Mouse (Mus musculus) adrenal gland, adult 18-20 months (tissue): ENCODE measurements around the gene Btd. TPM values are rescaled to one million over a fixed set of nuclear protein-coding genes. Genes with fewer than 3 reads are reported as not detected.
A peak's percentile ranks its signal among the peaks of the same experiment; 100 is the strongest.
"Not testable (repeated sequence)": the region's sequence is repeated elsewhere in the genome, so short reads cannot be mapped to it uniquely, and the experiment has no call there.

ENCODE experiments used
- DNase-seq, 2 experiments: peaks; one replicate each; pipeline ENCODE4 v3.0.0; 2021 to 2022; ENCODE audit warnings: low spot score in 2 of 2
- long read RNA-seq, 2 experiments: library from polyadenylated mRNA; stranded (forward); transcript quantifications; one replicate each; pipeline ENCODE4 v2.0.0; 2021
- total RNA-seq, 2 experiments: library from RNA; stranded (reverse); gene quantifications; 1 replicate in 1 of 2; 2 replicates in 1 of 2; pipeline ENCODE4 v1.2.3; 2021

Gene Btd
- 10 to 100 TPM; 41.3 to 57.0 TPM for total RNA-seq
- long read RNA-seq, experiment 1, transcript Btd-201 (4 exons, 2,324 nt), result major isoform, 42 of 42 reads
- long read RNA-seq, experiment 1, partial matches to known transcripts, result 0 of 42 reads
- long read RNA-seq, experiment 1, other reads (novel, unspliced or antisense), result 0 of 42 reads
- long read RNA-seq, experiment 2, transcript Btd-202 (3 exons, 689 nt), result minor isoform, 7 of 185 reads
- long read RNA-seq, experiment 2, transcript Btd-201 (4 exons, 2,324 nt), result major isoform, 158 of 185 reads
- long read RNA-seq, experiment 2, partial matches to known transcripts, result 20 of 185 reads
- long read RNA-seq, experiment 2, other reads (novel, unspliced or antisense), result 0 of 185 reads

DNA sequence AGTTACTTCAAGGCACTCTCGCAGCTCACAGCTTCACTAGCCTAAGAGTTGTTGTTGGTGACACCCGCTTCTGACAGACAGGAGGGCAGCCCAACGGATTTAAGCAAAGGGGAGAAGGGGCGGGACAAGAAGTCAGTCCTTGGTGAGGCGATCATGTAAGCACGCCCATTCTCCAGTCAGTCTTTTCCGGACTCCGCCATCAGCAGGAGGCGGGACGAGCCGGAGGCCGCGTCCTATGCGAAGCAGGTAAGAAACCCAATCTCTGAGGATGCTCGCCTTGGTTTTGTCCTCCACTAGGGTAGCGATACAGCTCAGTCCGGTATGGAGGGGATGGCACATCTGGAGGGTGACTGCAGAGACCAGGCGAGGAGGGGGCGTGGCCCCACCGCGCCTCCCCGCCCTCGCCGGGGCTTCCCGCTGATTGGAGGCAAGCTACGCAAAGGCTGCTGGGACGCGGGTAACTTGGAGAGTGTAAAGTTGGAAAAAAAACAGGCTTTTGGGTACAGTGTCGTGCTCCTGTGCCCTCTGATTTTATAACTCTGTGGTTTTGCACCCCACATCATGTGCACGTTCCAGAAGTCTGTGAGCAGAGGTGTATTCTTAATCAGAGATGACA lies at the start of gene Btd, which contains the start of gene Hacl1:
Gene Btd, plus strand, starts transcription at position 139 of the 616 bp plus-strand sequence.
Gene Hacl1, minus strand, starts transcription at position 397 of the 616 bp plus-strand sequence.
- peak; percentile 73 to 81 for DNase-seq

DNA sequence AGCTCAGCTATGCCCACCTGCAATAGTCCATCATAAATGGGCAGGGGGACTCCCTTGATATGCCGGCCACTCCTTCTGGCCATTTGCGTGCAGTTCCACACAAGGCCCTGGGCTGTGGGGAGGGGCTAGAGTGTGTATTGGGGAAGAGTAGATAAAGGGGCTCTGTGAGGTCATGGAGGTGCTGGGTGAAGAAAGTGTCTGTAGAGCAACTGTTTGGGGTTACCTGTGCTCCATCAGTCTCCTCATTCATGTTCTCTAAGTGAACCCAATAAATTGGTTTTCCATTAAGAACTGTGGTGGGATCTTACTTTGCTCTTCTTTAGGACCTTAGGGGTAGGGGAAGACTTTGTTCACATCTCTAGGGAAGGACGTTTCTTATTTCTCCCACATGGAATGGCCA lies 49.6 kb upstream of the Btd start, which contains the start of gene Colq:
Gene Colq, minus strand, starts transcription at position 101 of the 400 bp plus-strand sequence.
- no peak for DNase-seq

DNA sequence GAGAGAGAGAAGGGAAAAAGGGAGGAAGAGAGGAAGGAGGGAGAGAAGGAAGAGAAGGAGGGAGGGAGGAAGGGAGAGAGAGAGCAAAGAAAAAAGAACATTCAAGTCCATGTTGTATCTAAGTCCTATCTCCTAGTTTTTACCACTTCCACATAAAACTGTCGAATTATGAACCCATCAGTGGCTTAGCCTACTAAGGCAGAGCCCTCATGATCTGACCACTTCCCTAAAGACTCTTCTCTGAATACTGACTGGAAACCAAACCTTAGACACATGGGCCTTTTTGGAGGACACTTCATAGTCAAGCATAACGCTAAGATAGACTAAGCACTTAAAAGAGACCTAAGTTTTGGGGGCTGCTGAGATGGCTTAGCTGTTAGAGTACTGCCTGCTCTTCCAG lies 47.8 kb upstream of the Btd start:
- no peak for DNase-seq

DNA sequence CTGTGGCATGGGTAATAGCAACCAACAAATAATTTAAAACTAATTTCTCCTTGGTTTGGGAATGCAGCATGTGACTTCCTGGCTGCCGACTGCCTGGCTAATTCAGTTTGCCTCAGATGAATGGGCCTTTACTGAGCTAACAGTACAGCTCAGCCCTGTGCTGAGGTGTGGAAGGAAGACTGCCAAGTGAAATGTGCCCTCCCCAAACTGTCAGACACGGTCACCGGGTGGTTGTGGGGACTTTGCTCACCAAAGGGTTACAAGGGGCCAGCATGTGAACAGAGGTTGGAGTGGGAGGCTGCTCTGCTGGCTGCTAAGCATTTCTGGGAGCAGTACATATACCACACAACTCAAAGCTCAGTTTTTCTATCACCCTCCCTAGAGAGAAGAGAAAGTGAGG lies 46.1 kb upstream of the Btd start:
- DNase-seq, result no peak

DNA sequence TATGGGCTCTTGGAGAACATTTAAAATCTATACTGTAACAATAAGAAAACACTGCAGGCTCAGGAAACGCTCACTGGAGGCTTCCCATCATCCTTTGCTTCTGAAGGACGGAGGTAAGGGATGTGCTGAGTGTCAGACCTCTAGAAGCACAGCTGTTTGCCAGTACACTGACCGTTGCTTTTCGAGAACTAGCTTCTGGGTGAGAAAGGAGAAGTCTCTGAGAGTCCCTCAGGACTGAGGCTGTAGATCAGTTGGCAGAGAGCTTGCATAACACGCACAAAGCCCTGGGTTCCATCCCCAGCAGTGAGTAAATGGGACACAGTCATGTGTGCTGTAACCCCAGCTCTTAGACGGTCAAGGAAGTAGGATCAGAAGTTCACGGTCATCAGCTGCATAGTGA lies 44.4 kb upstream of the Btd start:
- no peak for DNase-seq

DNA sequence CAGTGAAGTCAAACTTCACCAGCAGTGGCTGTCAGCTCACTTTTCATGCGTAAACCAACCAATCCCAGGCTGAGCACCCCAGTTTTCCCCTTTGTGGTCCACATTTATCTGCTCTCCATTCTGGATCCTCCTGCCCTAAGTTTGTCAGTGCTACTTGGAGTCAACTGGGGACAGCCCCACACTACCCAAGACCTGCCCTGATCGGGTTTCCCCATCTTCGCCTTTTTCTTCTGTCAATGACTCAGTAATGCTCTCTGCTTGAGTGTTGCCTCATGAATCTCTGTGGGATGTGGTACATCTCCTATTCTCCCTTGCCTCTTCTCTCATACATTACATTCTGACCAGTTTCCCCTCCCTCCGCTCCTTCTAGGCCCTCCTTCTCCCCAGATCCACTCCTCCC lies 43.4 kb upstream of the Btd start:
- DNase-seq, result no peak

DNA sequence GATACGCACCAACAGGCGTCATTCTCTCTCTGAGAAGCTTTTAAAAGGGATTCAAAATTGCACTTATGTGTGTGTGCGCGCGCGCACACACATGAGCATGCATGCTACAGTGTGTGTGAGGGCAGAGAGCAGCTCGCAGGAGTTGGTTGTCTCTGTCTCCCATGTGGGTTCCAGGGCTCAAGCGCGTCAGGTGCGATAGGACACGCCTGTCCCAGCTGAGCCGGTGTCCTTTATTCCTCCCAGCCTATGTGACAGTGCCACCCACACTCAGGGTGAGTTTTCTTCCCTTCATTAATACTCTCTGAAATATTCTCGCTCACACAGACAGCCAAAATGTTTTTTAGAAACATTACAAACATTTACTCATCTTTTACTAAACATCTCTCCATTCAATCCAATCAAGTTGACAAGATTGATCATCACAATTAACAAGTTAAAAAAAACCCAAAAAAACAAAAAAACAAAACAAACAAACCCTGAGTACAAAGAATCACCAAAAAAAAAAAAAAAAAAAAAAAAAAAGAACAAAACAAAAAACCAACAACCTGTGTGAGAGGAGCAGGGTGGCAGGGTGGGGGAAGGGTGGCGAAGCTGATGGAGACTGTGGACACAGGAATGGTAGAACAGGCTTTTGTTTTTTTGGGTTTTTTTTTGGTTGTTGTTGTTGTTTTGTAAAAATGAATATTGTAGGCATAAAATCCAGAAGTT lies 38.8 kb upstream of the Btd start:
- DNase-seq, result no peak

DNA sequence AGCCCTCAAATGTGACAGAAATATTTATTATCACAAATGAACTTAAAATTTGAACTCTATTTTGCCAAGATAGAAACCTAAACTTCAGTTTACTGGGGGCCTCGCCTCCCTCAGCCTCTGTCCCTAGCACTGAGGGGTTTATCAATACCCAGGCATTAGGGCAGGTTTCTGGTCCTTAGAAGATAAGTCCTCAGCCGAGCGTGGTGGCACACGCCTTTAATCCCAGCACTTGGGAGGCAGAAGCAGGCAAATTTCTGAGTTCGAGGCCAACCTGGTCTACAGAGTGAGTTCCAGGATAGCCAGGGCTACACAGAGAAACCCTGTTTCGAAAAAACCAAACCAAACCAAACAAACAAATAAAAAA lies 38.2 kb upstream of the Btd start:
- DNase-seq, result not testable (repeated sequence)

DNA sequence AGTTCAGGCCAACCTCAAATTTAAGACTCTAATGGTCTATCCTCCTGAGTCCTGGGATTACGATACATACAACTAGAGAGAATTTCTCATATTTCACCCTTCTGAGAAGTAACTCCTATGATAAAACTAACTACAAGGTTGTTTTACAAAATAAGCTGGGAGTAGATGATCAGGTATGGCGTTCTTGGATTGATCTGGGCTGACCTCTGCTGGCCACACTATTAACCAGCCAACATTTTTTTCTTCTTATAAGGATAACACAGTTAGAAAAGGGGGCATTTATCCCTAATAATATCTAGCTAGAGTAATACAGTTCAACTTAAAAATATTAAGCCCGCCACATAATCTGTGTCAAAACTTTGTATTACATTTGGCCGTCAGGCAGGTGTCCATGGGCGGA lies 35.9 kb upstream of the Btd start:
- no peak for DNase-seq

DNA sequence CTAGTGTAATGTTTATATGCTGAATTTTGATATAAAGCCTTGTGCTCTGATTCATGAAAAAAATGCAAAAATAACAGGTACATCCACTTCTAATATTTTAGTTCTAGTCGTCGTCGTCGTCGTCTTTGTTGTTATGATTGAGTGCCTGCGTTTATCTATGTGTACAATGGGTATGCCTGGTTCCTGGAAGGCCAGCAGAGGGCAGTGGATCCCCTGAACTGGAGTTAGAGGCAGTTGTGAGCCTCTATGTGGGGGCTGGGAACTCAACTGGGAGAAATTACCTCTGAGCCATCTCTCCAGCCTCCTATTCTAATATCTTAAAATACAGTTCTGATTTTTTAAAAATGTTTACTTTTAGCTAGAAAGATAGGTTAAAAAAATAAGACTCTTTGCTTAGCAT lies 35.3 kb upstream of the Btd start:
- no peak for DNase-seq

DNA sequence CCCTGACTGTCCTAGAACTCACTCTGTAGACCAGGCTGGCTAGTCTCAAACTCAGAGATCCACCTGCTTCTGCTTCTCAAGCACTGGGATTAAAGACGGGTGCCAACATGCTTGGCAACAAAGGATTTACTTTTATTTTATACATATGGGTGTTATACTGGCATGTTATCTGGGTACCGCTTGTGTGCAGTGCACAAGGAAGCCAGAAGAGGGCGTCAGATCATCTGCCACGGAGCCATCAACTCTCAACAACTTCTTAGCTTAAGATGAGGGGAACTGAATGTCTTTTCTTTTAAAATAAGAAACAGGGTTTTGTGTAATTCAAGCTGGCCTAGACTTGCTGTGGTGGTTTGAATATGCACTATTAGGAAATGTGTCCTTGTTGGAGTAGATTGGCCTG lies 28.8 kb upstream of the Btd start:
- no peak for DNase-seq

DNA sequence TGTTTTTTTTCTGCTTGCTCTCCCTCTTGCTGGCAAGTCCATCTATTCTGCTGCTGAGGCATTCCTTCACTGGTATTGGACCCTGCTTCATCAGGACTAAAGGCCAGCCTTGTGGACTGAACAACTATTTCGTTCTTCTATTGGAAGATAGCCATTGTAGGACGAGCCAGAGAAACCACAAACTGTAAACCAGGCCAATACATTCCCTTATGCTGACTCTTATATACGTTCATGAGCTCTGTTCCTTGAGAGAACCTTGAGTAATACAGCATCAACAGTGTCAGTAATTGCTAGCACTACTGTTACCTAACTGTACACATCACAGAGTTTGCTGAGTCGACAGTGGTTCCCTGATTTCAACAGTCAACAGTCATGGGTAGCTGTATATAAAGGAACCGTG lies 27.2 kb upstream of the Btd start:
- no peak for DNase-seq

DNA sequence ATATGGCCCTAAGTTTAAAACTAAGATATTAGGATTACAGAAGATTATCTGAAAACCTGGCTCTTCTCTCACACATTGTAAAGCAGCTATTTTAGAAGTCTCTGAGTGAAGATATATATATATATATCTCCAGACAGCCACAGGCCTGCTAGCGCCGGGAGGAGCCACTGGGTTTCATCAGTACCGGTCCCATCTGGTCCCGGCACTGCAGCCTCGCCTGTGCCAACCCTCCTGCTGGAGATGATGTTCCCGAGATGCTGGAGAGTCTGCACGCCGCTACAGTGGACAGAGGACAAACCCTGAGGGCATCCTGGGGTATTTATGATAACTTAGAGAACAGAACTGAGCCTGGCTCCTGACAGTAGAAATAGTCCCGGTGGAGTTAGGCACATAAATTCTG lies 23.6 kb upstream of the Btd start:
- DNase-seq, result no peak

DNA sequence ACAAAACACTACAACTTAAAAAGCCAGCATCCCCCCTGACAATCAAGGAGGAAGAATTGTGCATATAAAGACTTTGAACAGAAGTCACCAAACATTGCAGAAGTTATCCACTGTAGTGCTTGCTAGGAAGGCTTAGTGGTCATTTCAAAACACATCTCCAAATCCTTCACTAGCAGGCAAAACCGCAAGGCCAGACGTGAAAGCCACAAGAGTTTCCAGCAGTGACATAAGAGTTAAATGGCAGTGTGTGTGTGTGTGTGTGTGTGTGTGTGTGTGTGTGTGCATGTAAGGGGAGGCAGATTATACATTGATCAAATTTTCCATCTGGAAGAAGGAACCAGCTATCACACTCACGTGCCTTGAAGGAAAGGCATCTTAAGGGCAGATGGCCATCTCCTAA lies 22.8 kb upstream of the Btd start:
- DNase-seq, result no peak

DNA sequence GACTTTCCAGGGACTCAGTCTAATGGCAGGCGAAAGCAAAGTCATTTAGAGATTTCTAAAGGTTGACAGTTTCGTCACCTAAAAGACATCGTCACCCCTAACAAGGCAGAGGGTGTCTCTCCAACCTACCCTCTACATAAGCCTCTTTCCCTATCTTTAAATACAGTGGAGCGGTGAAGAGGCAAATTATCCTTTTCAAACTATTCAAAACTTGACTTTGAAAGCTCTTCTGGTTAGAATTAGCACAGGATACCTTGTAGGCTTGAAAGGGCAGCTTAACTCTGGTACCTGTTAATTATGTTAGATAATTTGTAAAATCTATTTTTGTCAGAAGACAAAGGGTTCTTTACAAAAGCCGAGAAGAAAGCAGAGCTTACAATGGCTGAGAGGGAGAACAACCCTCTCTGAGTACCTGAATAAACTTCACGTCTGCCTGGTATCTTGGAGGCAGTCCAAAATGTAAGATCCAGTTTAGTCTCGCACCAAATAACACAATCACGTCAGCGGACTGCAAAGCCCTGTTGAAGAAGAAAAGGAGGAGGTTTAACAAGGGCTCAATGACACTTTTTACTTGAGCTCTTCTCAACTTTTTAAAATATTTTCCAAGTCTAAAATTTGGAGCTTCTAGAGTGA lies 20.1 kb upstream of the Btd start:
- no peak for DNase-seq

DNA sequence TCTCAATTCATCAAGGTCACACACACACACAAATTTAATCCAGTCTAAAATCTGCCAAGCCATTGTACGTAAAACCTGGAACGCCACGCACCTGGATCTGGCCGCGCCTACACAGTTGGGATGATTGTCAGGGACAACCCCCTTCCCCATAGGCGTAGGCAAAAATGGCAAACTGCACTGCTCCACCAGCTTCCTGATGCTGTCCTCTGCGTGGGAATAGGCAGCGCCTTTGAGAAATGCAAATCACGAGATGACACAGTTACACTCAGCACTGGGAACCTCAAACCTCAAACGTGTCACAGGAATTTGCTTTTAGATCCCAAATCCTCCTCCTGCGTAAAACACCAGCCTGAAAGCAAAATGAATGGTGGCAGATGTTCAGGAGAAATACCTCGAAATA lies 18.1 kb upstream of the Btd start:
- no peak for DNase-seq

DNA sequence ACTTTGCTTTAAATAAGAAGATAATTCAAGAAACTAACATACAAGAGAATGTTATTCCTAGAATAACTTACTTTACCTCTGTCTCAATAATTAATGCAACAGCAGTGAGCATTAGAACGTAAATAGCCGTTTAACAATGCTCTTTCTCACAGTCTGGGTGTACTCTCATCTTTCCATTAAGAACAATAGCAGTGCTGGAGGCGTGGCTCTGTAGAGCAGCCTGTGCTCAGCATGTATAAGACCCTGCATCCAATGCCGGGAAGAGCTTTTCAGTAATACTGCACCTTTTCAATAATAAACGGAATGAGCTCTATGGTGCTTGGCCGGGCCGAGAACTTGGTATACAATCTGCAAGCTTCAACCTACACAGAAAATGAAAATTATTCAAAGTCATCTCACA lies 10.2 kb upstream of the Btd start:
- DNase-seq, result no peak

DNA sequence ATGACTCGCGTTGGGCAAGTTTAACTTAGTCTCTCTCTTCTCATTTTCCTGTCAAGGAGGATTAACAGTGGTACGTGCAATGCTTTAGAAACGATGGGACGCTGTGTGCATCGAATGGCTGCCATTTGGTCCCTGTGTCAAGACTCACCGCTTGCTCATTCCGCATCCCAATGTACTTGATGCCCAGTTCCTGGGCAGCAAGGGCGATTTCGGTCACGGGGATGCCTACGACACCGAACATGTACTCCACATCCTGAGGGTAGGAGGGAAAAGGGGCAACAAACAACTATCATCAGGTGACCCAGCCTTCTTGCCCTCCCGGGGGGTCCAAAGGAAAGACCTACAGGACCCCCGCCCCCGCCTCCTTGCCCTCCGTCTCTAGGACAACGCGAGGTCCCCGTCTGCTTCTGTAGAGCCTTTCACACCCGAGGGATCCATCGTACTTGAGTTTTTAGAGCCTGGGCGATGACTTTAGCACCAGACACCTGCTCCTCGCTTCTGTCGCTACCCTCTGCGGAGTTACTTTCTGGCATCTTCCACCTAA lies 410 bp upstream of the Btd start, which contains the start of gene Gm49387:
Gene Gm49387, minus strand, starts transcription at position 533 of the 544 bp plus-strand sequence.
- DNase-seq, result peak in 1 of 2 experiments; percentile 45

DNA sequence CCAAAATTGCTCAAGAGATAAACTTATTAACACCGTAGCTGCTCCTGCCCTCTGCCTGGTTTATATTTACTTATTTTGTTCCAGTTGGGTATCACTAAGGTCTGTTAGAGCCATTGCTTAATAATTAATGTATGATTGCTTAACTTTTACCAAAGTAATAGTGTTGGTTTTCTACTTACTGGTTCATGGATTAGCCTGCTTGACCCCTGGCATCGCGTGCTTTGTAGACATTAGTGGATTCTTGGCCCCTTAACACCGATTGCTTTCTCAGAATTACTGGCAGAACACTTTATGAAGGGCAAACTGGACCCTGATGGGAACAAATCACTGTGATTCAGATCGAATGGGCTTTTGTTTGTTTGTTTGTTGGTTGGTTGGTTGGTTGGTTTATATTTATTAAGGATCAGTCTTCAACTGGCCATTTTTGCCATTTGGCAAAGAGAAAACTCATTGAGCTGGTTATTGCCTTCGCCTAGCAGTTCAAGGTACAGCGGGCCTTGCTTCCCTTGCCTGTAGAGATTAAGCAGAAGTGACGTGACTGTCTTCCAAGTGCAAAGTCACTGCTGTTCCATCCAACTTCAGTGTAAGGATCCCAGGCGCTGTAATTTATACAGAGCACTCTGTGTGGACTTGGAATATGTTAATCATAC lies 803 bp downstream of the Btd start:
- DNase-seq, result no peak

DNA sequence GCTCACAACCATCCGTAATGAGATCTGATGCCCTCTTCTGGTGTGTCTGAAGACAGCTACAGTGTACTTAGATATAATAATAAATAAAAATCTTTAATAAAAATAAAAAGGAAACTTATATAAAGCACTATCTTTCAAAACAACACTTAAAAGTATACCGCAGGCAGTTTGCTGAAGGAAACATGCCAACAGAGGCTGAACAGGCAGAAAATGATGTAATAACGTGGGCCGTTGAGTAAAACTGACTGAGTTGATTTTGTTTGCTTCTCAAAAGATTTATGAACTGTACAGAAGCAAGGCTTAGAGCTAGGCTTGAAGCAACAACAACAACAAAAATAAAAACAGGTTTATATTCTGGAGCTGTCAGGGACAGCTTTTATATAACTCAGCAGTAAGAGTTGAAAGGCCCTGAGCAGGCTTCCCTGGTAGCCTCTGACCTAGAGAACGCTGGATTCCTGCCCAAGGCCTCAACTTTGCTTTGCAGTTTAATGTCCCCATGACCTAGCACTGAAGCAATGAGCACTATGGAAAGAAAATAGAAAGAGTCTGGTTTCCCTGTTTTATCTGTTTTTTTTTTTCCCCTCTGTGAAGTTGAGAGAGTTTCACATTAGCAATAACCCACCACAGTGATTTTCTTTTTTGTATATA lies 3.5 kb downstream of the Btd start:
- peak in 1 of 2 experiments; percentile 62 for DNase-seq
